Mouse (Mus musculus) spleen, embryonic (tissue): ENCODE results near the gene Gxylt2.

Source experiments
- CTCF ChIA-PET: fragments of 350-600 bp; sonication (Branson Sonifier 250); formaldehyde crosslinking; loops from one replicate; lab custom pipeline; 2022; lab: Charles Lee

Gene Gxylt2

GRCm38 (mm10) chr6:100715296-100715828 is 10.8 kb downstream of the Gxylt2 start:
- CTCF ChIA-PET, result no interaction called here

- CTCF ChIA-PET, result no interaction called here
Measured at GRCm38 (mm10) chr6:100716152-100716551, 11.6 kb downstream of the Gxylt2 start.

- CTCF ChIA-PET, result no interaction called here
Measured at GRCm38 (mm10) chr6:100716817-100717216, 12.3 kb downstream of the Gxylt2 start.

GRCm38 (mm10) chr6:100720098-100720501 is 15.6 kb downstream of the Gxylt2 start:
- CTCF ChIA-PET, result interaction anchor here (0.6 kb wide), 1 partner anchor 87 kb away, joined by 3 read pairs; no protein-coding TSS in a partner anchor

GRCm38 (mm10) chr6:100720882-100721721 is 16.6 kb downstream of the Gxylt2 start:
- CTCF ChIA-PET, result no interaction called here

GRCm38 (mm10) chr6:100731996-100732375 is 27.5 kb downstream of the Gxylt2 start:
- CTCF ChIA-PET, result no interaction called here

GRCm38 (mm10) chr6:100732376-100733021 is 28.0 kb downstream of the Gxylt2 start:
- CTCF ChIA-PET, result interaction anchor here (0.6 kb wide), 1 partner anchor 9 kb away, joined by 3 read pairs; no protein-coding TSS in a partner anchor

GRCm38 (mm10) chr6:100733218-100733617 is 28.7 kb downstream of the Gxylt2 start:
- CTCF ChIA-PET, result interaction anchor here (0.6 kb wide), 1 partner anchor 8 kb away, joined by 3 read pairs; no protein-coding TSS in a partner anchor

- CTCF ChIA-PET, result no interaction called here
Measured at GRCm38 (mm10) chr6:100734321-100734720, 29.8 kb downstream of the Gxylt2 start.

- CTCF ChIA-PET, result no interaction called here
Measured at GRCm38 (mm10) chr6:100758431-100759208, 54.1 kb downstream of the Gxylt2 start.

- CTCF ChIA-PET, result no interaction called here
Measured at GRCm38 (mm10) chr6:100767756-100768155, 63.2 kb downstream of the Gxylt2 start.

- CTCF ChIA-PET, result no interaction called here
Measured at GRCm38 (mm10) chr6:100775923-100776505, 71.5 kb downstream of the Gxylt2 start.

GRCm38 (mm10) chr6:100778595-100778994 is 74.1 kb downstream of the Gxylt2 start:
- CTCF ChIA-PET, result no interaction called here

GRCm38 (mm10) chr6:100780421-100780820 is 75.9 kb downstream of the Gxylt2 start:
- CTCF ChIA-PET, result no interaction called here

- CTCF ChIA-PET, result no interaction called here
Measured at GRCm38 (mm10) chr6:100781644-100782043, 77.1 kb downstream of the Gxylt2 start.

- CTCF ChIA-PET, result no interaction called here
Measured at GRCm38 (mm10) chr6:100787726-100788125, 83.2 kb downstream of the Gxylt2 start.

- CTCF ChIA-PET, result no interaction called here
Measured at GRCm38 (mm10) chr6:100789161-100789560, 84.6 kb downstream of the Gxylt2 start.

GRCm38 (mm10) chr6:100792055-100792659 is 87.6 kb downstream of the Gxylt2 start:
- CTCF ChIA-PET, result no interaction called here

GRCm38 (mm10) chr6:100792973-100793769 is 88.6 kb downstream of the Gxylt2 start:
- CTCF ChIA-PET, result no interaction called here

- CTCF ChIA-PET, result no interaction called here
Measured at GRCm38 (mm10) chr6:100795797-100796196, 91.3 kb downstream of the Gxylt2 start.
